Mouse (Mus musculus): ENCODE data around the gene Flvcr1.
"Not testable (repeated sequence)": the region's sequence is repeated elsewhere in the genome, so short reads cannot be mapped to it uniquely, and the experiment has no call there.

GRCm38 (mm10) chr1:191023806-191024205 is 2.2 kb downstream of the Flvcr1 start:
- TF ChIP-seq EP300 (IDR thresholded peaks at IDR 0.05; ENCODE audit: low read length); CTCF (conservative IDR thresholded peaks at IDR 0.05 in 1 of 2, IDR thresholded peaks at IDR 0.05 in 1 of 2; ENCODE audit: low read depth in 2 of 2, low read length in 2 of 2); MEF2A (IDR thresholded peaks at IDR 0.05; ENCODE audit: borderline replicate concordance, low read depth, low read length); UBTF (IDR thresholded peaks at IDR 0.05; ENCODE audit: low read depth, low read length); MAX (IDR thresholded peaks at IDR 0.05; ENCODE audit: low read length); POLR2A (IDR thresholded peaks at IDR 0.05; ENCODE audit: low read depth, low read length); SIN3A (IDR thresholded peaks at IDR 0.05; ENCODE audit: low read length); CHD1 (IDR thresholded peaks at IDR 0.05; ENCODE audit: low read depth, low read length); MXI1 (IDR thresholded peaks at IDR 0.05; ENCODE audit: low read depth, low read length); E2F4 (IDR thresholded peaks at IDR 0.05; ENCODE audit: insufficient replicate concordance, low read depth, low read length); ZC3H11A (IDR thresholded peaks at IDR 0.05; ENCODE audit: low read depth, low read length); RAD21 (IDR thresholded peaks at IDR 0.05; ENCODE audit: low read depth, low read length); MYC (IDR thresholded peaks at IDR 0.05; ENCODE audit: low read depth, low read length): not testable (repeated sequence)
